Mouse (Mus musculus) lung, embryonic 16.5 days (tissue): ENCODE measurements at regions not wholly inside any gene's neighbourhood (a gene's known extent, or its start where the extent isn't known, plus 50 kb on each side); places are given as distances from the start of the nearest gene placed in this dataset.

Experiments
- ATAC-seq: fragments of 200-750 bp; cut with Nextera tagmentation; 2 replicates; pipeline ENCODE4 v1.8.0; 2017; ENCODE audit warnings: low read depth, mild to moderate bottlenecking, moderate library complexity
- H3K27ac ChIP-seq: fragments of 300-500 bp; sonication (generic); 2 replicates; pipeline ENCODE4 v1.5.1; 2014; ENCODE audit warnings: mild to moderate bottlenecking, control low read depth, low read length
- H3K27me3 ChIP-seq: fragments of 300-500 bp; sonication (generic); 2 replicates; pipeline ENCODE4 v1.6.1; 2014; ENCODE audit warnings: low read depth, low read length, mixed read lengths; ENCODE audit not compliant: control insufficient read depth, insufficient read depth
- H3K36me3 ChIP-seq: fragments of 300-500 bp; sonication (generic); 2 replicates; pipeline ENCODE4 v1.6.1; 2014; ENCODE audit warnings: low read length; ENCODE audit not compliant: control insufficient read depth, insufficient read depth
- H3K4me1 ChIP-seq: fragments of 300-500 bp; sonication (generic); replicated peaks from 2 replicates; pipeline ENCODE4 v1.6.1; 2014; ENCODE audit warnings: low read length, mixed read lengths; ENCODE audit not compliant: control insufficient read depth, insufficient read depth
- H3K4me2 ChIP-seq: fragments of 300-500 bp; sonication (generic); 2 replicates; pipeline ENCODE4 v1.6.1; 2014; ENCODE audit warnings: low read depth, low read length, control low read depth
- H3K4me3 ChIP-seq: fragments of 300-500 bp; sonication (generic); 2 replicates; pipeline ENCODE4 v1.5.1; 2014; ENCODE audit warnings: mild to moderate bottlenecking, low read length, control low read depth
- H3K9ac ChIP-seq: fragments of 300-500 bp; sonication (generic); 2 replicates; pipeline ENCODE4 v1.6.1; 2014; ENCODE audit warnings: low read length, control low read depth
- H3K9me3 ChIP-seq: fragments of 300-500 bp; sonication (generic); 2 replicates; pipeline ENCODE4 v1.6.1; 2016; ENCODE audit warnings: low read length; ENCODE audit not compliant: control insufficient read depth
- WGBS: fragments of 180-500 bp; shearing (Covaris S2); extraction: QIAGEN DNeasy Blood & Tissue Kit; methylation state at CpG from one replicate; pipeline ENCODE4 v1.1.7; 2014; 5-methylcytosine and 5-hydroxymethylcytosine counted together

- peak; percentile 95 for ATAC-seq
- no peak overlapping the region for H3K4me2 ChIP-seq
- H3K9ac ChIP-seq, result no peak overlapping the region
- H3K27me3 ChIP-seq, result no peaks in the 10 kb centered on the region
- no peaks in the 10 kb centered on the region for H3K9me3 ChIP-seq
- H3K4me3 ChIP-seq, result no peak overlapping the region
- peaks cover 7% of the 10 kb centered on the region for H3K4me1 ChIP-seq
- WGBS, result 35% methylated on average over 8 of the region's 8 CpGs
- peak overlapping the region; percentile 26 for H3K27ac ChIP-seq
- H3K36me3 ChIP-seq, result no peaks in the 10 kb centered on the region
Observed at GRCm38 (mm10) chr8:86342016-86342684, 238.3 kb downstream of the Abcc12 start.

DNA sequence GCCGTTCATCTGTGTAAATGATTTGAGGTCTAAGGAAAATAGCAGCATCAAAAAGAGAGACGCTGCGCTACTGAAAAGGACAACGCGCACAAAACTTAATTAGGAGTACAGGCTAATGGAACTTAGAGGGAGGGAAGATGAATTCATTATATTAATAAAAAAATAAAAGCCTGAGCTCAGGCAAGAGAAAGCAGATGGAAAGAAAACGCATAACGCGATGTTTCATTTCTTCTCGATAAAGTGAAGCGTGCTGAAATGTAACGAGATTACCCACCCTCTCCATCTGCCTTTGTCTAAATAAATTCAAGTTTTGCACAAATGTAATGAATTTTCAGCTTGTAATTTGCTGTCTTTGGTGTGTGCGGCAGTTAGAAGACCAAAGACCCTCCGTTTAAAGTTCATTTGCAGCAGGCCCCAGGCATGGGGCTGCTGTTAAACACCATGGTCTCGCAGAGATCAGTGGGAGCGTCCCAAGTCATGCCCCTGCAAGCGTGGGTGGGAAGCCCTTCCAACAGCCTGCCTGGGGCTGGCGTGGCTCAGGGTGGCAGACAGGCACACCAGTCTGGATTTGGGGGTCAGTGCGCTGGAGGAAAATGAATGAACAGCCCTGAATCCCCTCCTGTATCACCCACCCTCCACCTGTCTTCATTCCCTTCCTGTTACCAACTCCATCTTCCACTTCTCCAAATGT is 241.8 kb downstream of the Abcc12 start:
- H3K36me3 ChIP-seq, result no peaks in the 10 kb centered on the region
- H3K4me1 ChIP-seq, result peaks cover 7% of the 10 kb centered on the region
- ATAC-seq, result no peak

DNA sequence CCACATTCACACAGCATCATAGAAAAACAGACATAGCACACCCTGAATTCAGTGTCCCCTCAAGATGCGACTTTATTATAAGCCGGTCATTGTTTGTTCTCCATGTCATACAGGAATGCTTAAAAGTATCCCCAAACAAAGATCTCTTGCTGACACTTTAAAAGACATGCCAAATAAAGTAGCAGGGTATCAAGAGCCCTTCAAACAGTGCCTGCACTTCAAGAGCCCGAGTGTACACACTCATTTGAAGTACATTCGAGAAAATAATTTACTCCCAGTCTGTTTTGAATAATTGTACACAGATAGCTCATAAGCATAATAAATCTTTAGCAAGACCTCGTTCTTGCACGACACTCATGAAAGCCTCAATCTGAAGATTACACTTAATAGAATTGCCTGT is 249.1 kb downstream of the Abcc12 start:
- ATAC-seq, result no peak
- H3K4me2 ChIP-seq, result no peak overlapping the region
- no peaks in the 10 kb centered on the region for H3K9me3 ChIP-seq
- H3K27ac ChIP-seq, result no peak overlapping the region
- H3K27me3 ChIP-seq, result no peaks in the 10 kb centered on the region
- WGBS, result 31% methylated on average over 6 of the region's 6 CpGs
- no peak overlapping the region for H3K9ac ChIP-seq
- no peak overlapping the region for H3K4me3 ChIP-seq
- no peaks in the 10 kb centered on the region for H3K36me3 ChIP-seq
- H3K4me1 ChIP-seq, result peaks cover 4% of the 10 kb centered on the region

More for the DNA sequence above, 241.8 kb downstream of the Abcc12 start:
- Histone ChIP-seq H3K4me3 (no peak overlapping the region), H3K9ac (no peak overlapping the region), H3K9me3 (no peaks in the 10 kb centered on the region), H3K27ac (no peak overlapping the region), H3K4me2 (no peak overlapping the region), H3K27me3 (no peaks in the 10 kb centered on the region)
- WGBS, result 88% methylated on average over 18 of the region's 18 CpGs

DNA sequence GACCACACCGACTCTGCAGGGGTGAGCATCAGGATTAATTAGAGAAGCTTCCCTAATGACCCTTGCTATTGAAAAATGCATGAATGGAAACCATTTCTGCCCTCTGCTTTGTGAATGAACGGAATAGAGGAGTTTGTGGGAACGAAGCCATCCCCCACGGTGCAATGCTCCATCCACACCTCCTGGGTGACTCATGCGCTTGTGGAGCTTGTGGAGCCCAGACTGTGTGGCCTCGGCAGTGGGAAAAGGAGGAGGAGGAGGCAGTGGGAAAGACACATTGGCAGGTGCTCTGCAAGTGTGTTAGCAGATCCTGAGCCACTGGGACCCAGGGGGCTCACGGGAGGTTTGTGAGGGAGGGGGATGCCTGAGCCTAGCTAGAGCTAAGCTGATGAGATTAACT is 251.9 kb downstream of the Abcc12 start:
- 63% methylated on average over 7 of the region's 7 CpGs for WGBS
- H3K9me3 ChIP-seq, result no peaks in the 10 kb centered on the region
- no peak overlapping the region for H3K27ac ChIP-seq
- no peak overlapping the region for H3K4me2 ChIP-seq
- H3K27me3 ChIP-seq, result no peaks in the 10 kb centered on the region; the same call in 1 of the 2 replicates
- no peak overlapping the region for H3K4me3 ChIP-seq
- ATAC-seq, result no peak
- no peaks in the 10 kb centered on the region for H3K36me3 ChIP-seq
- peaks cover 4% of the 10 kb centered on the region for H3K4me1 ChIP-seq
- H3K9ac ChIP-seq, result no peak overlapping the region

DNA sequence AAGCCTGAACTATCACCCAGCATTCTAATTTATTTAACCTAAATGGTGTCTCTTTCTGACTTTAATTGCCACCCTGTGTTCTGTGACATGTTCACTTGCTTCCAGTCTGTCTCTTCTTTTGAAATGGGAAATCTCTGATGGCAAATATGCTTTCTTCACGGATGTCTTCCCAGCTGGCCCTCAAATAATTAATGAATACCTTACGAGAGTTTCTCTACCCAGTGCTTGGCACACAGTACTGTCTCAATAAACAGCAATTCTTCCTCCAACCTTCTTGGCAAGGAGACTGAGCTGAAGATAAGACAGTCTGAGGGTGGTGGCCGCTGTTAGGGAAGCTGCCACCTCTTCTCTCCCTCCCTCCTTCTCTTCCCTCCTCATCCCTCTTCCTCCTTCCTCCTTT is 252.5 kb downstream of the Abcc12 start:
- Histone ChIP-seq H3K9ac (no peak overlapping the region), H3K4me1 (peaks cover 4% of the 10 kb centered on the region), H3K27me3 (no peaks in the 10 kb centered on the region; the same call in 1 of the 2 replicates), H3K27ac (no peak overlapping the region), H3K4me3 (no peak overlapping the region), H3K4me2 (no peak overlapping the region), H3K36me3 (no peaks in the 10 kb centered on the region), H3K9me3 (no peaks in the 10 kb centered on the region)
- ATAC-seq, result no peak
- 67% methylated on average over 3 of the region's 3 CpGs for WGBS

DNA sequence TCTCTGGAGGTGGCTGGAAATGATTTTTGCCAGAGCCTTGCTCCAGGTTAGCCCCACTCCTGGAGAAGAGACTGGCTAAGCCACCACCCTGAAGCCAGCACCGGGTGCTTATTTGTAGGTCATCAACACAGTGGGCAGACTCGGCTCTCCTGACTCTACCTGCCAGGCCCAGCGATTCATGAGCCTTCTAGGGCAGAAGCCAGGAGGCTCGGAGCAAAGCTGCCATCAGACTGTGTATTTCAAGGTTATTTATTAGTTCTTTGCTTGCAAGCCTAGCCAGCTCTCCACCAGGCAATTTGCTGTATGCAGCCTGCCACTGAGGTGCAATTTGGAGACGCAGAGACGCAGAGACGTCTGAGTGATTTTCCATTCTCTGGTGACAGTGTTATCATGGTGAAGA is 255.4 kb downstream of the Abcc12 start:
- no peak for ATAC-seq
- Histone ChIP-seq H3K4me1 (no peaks in the 10 kb centered on the region), H3K4me2 (no peak overlapping the region), H3K27ac (no peak overlapping the region), H3K27me3 (no peaks in the 10 kb centered on the region; the same call in 1 of the 2 replicates), H3K36me3 (no peaks in the 10 kb centered on the region), H3K4me3 (no peak overlapping the region), H3K9ac (no peak overlapping the region), H3K9me3 (no peaks in the 10 kb centered on the region)
- 60% methylated on average over 7 of the region's 7 CpGs for WGBS

GRCm38 (mm10) chr8:86324542-86324941 is 255.9 kb downstream of the Abcc12 start:
- H3K36me3 ChIP-seq, result no peaks in the 10 kb centered on the region
- H3K27ac ChIP-seq, result no peak overlapping the region
- H3K9ac ChIP-seq, result no peak overlapping the region
- ATAC-seq, result no peak
- 60% methylated on average over 4 of the region's 4 CpGs for WGBS
- H3K4me2 ChIP-seq, result no peak overlapping the region
- H3K4me1 ChIP-seq, result no peaks in the 10 kb centered on the region
- no peaks in the 10 kb centered on the region; the same call in 1 of the 2 replicates for H3K27me3 ChIP-seq
- no peaks in the 10 kb centered on the region for H3K9me3 ChIP-seq
- no peak overlapping the region for H3K4me3 ChIP-seq

GRCm38 (mm10) chr8:86323823-86324222 is 256.7 kb downstream of the Abcc12 start:
- Histone ChIP-seq H3K9ac (no peak overlapping the region), H3K9me3 (no peaks in the 10 kb centered on the region), H3K4me3 (no peak overlapping the region), H3K36me3 (no peaks in the 10 kb centered on the region), H3K27ac (no peak overlapping the region), H3K4me1 (no peaks in the 10 kb centered on the region), H3K27me3 (no peaks in the 10 kb centered on the region; the same call in 1 of the 2 replicates), H3K4me2 (no peak overlapping the region)
- 63% methylated on average over 2 of the region's 2 CpGs for WGBS
- no peak for ATAC-seq

DNA sequence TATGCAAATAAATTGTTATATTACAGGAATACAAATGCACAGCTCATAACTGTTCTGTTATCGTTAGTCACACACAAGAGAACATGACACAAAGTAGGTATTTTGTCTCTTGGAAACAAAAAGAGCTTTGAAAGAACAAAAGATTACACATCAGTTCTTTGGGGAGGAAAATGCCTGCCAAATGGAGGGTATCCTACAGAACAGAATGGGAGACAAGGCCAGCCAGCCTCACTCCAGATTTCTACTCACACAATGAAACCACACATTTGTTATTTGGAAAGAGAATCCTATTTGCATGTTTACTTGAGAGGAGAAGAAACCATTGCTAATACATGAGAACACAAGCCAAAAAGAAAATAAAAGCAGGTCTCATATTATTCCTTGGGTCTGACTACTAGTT is 258.0 kb downstream of the Abcc12 start:
- no peak overlapping the region for H3K4me3 ChIP-seq
- H3K9me3 ChIP-seq, result no peaks in the 10 kb centered on the region
- no peaks in the 10 kb centered on the region for H3K36me3 ChIP-seq
- no peak for ATAC-seq
- no peak overlapping the region for H3K27ac ChIP-seq
- 93% methylated on average over 1 of the region's 1 CpGs for WGBS
- H3K4me2 ChIP-seq, result no peak overlapping the region
- no peaks in the 10 kb centered on the region; the same call in 1 of the 2 replicates for H3K27me3 ChIP-seq
- H3K4me1 ChIP-seq, result no peaks in the 10 kb centered on the region
- H3K9ac ChIP-seq, result no peak overlapping the region
